Comparison of ENCODE assay signal across 9 mouse cellular contexts in the genomic region with DNA sequence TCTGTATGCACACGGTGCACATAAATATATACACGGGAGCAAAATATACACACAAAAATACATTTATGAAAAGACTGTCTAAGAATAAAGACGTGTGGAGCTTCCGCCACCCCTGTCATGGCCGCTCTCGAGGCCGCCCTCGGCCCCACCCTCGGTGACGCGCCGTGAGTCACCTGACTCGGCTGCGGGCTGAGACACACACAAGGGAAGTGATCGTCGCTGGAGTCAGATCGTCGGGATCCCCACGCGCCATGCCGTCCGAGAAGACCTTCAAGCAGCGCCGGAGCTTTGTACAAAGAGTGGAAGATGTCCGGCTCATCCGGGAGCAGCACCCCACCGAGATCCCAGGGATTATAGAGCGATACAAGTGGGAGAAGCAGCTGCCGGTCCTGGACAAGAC. TPM values are rescaled to one million over a fixed set of nuclear protein-coding genes. Genes with fewer than 3 reads are reported as not detected.
A peak's percentile ranks its signal among the peaks of the same experiment; 100 is the strongest.
DNase-seq lines count a peak whose midpoint lies in the region; ATAC-seq and TF ChIP-seq lines count a peak whose summit lies in the region.
"Had no signal": no experiment of that assay in that cellular context is flagged by ENCODE, and none has a peak within 500 bp of the region (broad histone marks: within the 10 kb centered on the region; RNA-seq: fewer than 3 reads in every experiment).

No protein-coding gene starts in this region.

- no peak for TF ChIP-seq CTCF in lung, embryonic 14.5 days (IDR thresholded peaks at IDR 0.05; ENCODE audit: low read depth)

- H3K9me3 ChIP-seq in lung, embryonic 14.5 days (ENCODE audit: low read depth, low read length) = no peaks in the 10 kb centered on the region
- no peaks in the 10 kb centered on the region for H3K9me3 ChIP-seq in heart, embryonic 13.5 days
- 0 out of 2 replicates have a peak, but pooled peaks cover 3% of the 10 kb centered on the region for H3K9me3 ChIP-seq in limb, embryonic 12.5 days
- H3K9me3 ChIP-seq in neural tube, embryonic 15.5 days (replicated peaks) = no peaks in the 10 kb centered on the region

- H3K27me3 ChIP-seq in lung, embryonic 14.5 days (ENCODE audit: insufficient read depth, low read length) = no peaks in the 10 kb centered on the region
- no peaks in the 10 kb centered on the region for H3K27me3 ChIP-seq in heart, embryonic 13.5 days (replicated peaks)
- H3K27me3 ChIP-seq in limb, embryonic 12.5 days = peaks cover 3% of the 10 kb centered on the region; the same call in 1 of the 2 replicates
- no peaks in the 10 kb centered on the region for H3K27me3 ChIP-seq in neural tube, embryonic 15.5 days (replicated peaks)

- no peak overlapping the region for H3K4me3 ChIP-seq in lung, embryonic 14.5 days (ENCODE audit: low read depth, low read length)
- peak overlapping the region; percentile 41 for H3K4me3 ChIP-seq in heart, embryonic 13.5 days
- H3K4me3 ChIP-seq in limb, embryonic 12.5 days (replicated peaks) = 0 out of 2 replicates have a peak overlapping the region, but pooled peaks have one; percentile 1
- no peak overlapping the region for H3K4me3 ChIP-seq in neural tube, embryonic 15.5 days (replicated peaks)

- no peak for ATAC-seq in lung, embryonic 14.5 days (ENCODE audit: insufficient read depth)
- no peak; the same call in 1 of the 2 replicates for ATAC-seq in heart, embryonic 13.5 days (ENCODE audit: extremely low read depth, insufficient number of reproducible peaks, low FRiP score, low TSS enrichment)
- no peak for ATAC-seq in limb, embryonic 12.5 days (ENCODE audit: insufficient number of reproducible peaks, insufficient read depth, low FRiP score, low TSS enrichment, low read depth)
- no peak for ATAC-seq in neural tube, embryonic 15.5 days (ENCODE audit: low FRiP score)

- DNase-seq in lung, embryonic 14.5 days = peak; percentile 18
- DNase-seq in lung, postnatal 25 days (ENCODE audit: low spot score) = no peak
- DNase-seq in frontal cortex, postnatal 25 days (ENCODE audit: low spot score in 2 of 2) = no peak
- DNase-seq in layer of hippocampus, adult 9-11 months = no peak
- no peak for DNase-seq in gastrocnemius, postnatal 4 days (ENCODE audit: low spot score in 2 of 2)

- 0 out of 2 replicates have a peak overlapping the region, but pooled peaks have one; percentile 12 for H3K4me2 ChIP-seq in lung, embryonic 14.5 days
- H3K4me2 ChIP-seq in heart, embryonic 13.5 days = peak overlapping the region; percentile 61
- H3K4me2 ChIP-seq in limb, embryonic 12.5 days = no peak overlapping the region
- peak overlapping the region; percentile 28 for H3K4me2 ChIP-seq in neural tube, embryonic 15.5 days

- 46% methylated on average over 29 of the region's 29 CpGs for WGBS in lung, embryonic 14.5 days
- WGBS in heart, embryonic 13.5 days = 41% methylated on average over 29 of the region's 29 CpGs
- WGBS in limb, embryonic 12.5 days = 62% methylated on average over 29 of the region's 29 CpGs
- WGBS in neural tube, embryonic 15.5 days = 59% methylated on average over 29 of the region's 29 CpGs

- no peaks in the 10 kb centered on the region for H3K36me3 ChIP-seq in lung, embryonic 14.5 days (ENCODE audit: insufficient read depth)
- H3K36me3 ChIP-seq in heart, embryonic 13.5 days = no peaks in the 10 kb centered on the region
- H3K36me3 ChIP-seq in limb, embryonic 12.5 days = no peaks in the 10 kb centered on the region
- no peaks in the 10 kb centered on the region for H3K36me3 ChIP-seq in neural tube, embryonic 15.5 days

- no peak overlapping the region for H3K9ac ChIP-seq in lung, embryonic 14.5 days
- H3K9ac ChIP-seq in heart, embryonic 13.5 days = no peak overlapping the region
- H3K9ac ChIP-seq in limb, embryonic 12.5 days (replicated peaks) = no peak overlapping the region
- H3K9ac ChIP-seq in neural tube, embryonic 15.5 days (replicated peaks) = no peak overlapping the region

- H3K27ac ChIP-seq in lung, embryonic 14.5 days (ENCODE audit: low read depth) = no peak overlapping the region
- no peak overlapping the region for H3K27ac ChIP-seq in heart, embryonic 13.5 days (replicated peaks)
- no peak overlapping the region for H3K27ac ChIP-seq in limb, embryonic 12.5 days
- no peak overlapping the region for H3K27ac ChIP-seq in neural tube, embryonic 15.5 days (replicated peaks)
- H3K27ac ChIP-seq: kidney, postnatal 0 days had no signal

- H3K4me1 ChIP-seq in lung, embryonic 14.5 days (ENCODE audit: insufficient read depth) = no peaks in the 10 kb centered on the region
- no peaks in the 10 kb centered on the region for H3K4me1 ChIP-seq in heart, embryonic 13.5 days
- H3K4me1 ChIP-seq in limb, embryonic 12.5 days (replicated peaks) = no peaks in the 10 kb centered on the region
- H3K4me1 ChIP-seq in neural tube, embryonic 15.5 days = no peaks in the 10 kb centered on the region

RNA-seq across cellular contexts. Expression of a gene that starts 8.4 kb away (rescaled TPM):
- polyA plus RNA-seq in lung, embryonic 14.5 days (2014; fragmentation: Nextera tagmentation; extraction: Ambion mirVana) = 0.07 and 0.16 TPM in 2 replicates
- polyA plus RNA-seq in heart, embryonic 13.5 days (2015; fragmentation: Nextera tagmentation; extraction: Ambion mirVana) = 0.04 and 0.08 TPM in 2 replicates
- 0.05 and 0.20 TPM in 2 replicates for polyA plus RNA-seq in limb, embryonic 12.5 days (2016; fragmentation: Nextera tagmentation; extraction: Ambion mirVana)
- 2.4 and 2.6 TPM in 2 replicates for polyA plus RNA-seq in neural tube, embryonic 15.5 days (2015; fragmentation: Nextera tagmentation; extraction: Ambion mirVana)
- not detected for total RNA-seq in gastrocnemius, postnatal 4 days (2021)

RNA-seq across cellular contexts. Expression of a gene that starts 21.2 kb away (rescaled TPM):
- polyA plus RNA-seq in lung, embryonic 14.5 days (2014; fragmentation: Nextera tagmentation; extraction: Ambion mirVana) = 76.5 and 84.1 TPM in 2 replicates
- polyA plus RNA-seq in heart, embryonic 13.5 days (2015; fragmentation: Nextera tagmentation; extraction: Ambion mirVana) = 41.6 and 44.3 TPM in 2 replicates
- 55.5 and 56.7 TPM in 2 replicates for polyA plus RNA-seq in limb, embryonic 12.5 days (2016; fragmentation: Nextera tagmentation; extraction: Ambion mirVana)
- polyA plus RNA-seq in neural tube, embryonic 15.5 days (2015; fragmentation: Nextera tagmentation; extraction: Ambion mirVana) = 61.5 and 61.6 TPM in 2 replicates
- 10 to 100 TPM; 57.5 to 78.1 TPM for total RNA-seq in gastrocnemius, postnatal 4 days (2021)

Comparison
In these comparisons a context has a peak if more than half of its experiments do, and no peak if none do; other contexts are left out.
1. H3K4me3 ChIP-seq: peak in heart, embryonic 13.5 days (single experiment) and limb, embryonic 12.5 days (single experiment); none in lung, embryonic 14.5 days (single experiment) and neural tube, embryonic 15.5 days (single experiment).